Mouse (Mus musculus) left cerebral cortex, postnatal 36 days (tissue): ENCODE results near the gene Kpna2. TPM values are rescaled to one million over a fixed set of nuclear protein-coding genes. Genes with fewer than 3 reads are reported as not detected.
"Not testable (repeated sequence)": the region's sequence is repeated elsewhere in the genome, so short reads cannot be mapped to it uniquely, and the experiment has no call there.

Experiments
- DNase-seq, 2 experiments: peaks; one replicate each; pipeline ENCODE4 v3.0.0; 2021 to 2022; ENCODE audit warnings: low spot score in 2 of 2, mixed read lengths in 1 of 2
- intact Hi-C: fragments of 180-260 bp; cut with DNase I; formaldehyde crosslinking; loops from one replicate; pipeline ENCODE4 v1.15.1; 2025
- total RNA-seq, 2 experiments: library from RNA; stranded (reverse); gene quantifications; 2 replicates each; pipeline ENCODE4 v1.2.3; 2021

Kpna2 gene
- total RNA-seq, 2 experiments from 2014 or later = 23.0 to 34.0 TPM

GRCm38 (mm10) chr11:107019722-107020121 is 20.4 kb upstream of the Kpna2 start:
- DNase-seq, intact Hi-C loops: not testable (repeated sequence)

- DNase-seq = no peak
- intact Hi-C loops = no loop called here
Observed at GRCm38 (mm10) chr11:107019318-107019717, 20.0 kb upstream of the Kpna2 start.

DNA sequence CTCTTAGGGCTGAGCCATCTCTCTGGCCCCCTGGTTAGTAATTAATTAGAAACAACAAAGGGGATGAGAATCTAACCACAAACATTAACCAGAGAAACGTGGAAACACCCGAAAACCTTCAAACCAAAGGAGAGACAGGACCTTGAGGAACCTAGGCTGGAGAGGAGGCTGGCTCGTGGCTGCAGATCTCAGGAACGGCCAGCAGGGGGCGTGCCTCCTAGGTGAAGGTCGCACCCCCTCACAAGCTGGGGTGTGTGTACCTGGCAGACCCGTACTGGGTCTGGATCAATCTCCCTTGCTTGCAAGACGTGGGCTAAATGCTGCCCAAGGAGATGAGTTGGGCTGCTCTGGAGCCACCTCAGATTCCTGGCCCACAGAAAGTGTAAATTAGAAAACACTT is 19.3 kb upstream of the Kpna2 start:
- intact Hi-C loops = no loop called here
- DNase-seq = no peak

DNA sequence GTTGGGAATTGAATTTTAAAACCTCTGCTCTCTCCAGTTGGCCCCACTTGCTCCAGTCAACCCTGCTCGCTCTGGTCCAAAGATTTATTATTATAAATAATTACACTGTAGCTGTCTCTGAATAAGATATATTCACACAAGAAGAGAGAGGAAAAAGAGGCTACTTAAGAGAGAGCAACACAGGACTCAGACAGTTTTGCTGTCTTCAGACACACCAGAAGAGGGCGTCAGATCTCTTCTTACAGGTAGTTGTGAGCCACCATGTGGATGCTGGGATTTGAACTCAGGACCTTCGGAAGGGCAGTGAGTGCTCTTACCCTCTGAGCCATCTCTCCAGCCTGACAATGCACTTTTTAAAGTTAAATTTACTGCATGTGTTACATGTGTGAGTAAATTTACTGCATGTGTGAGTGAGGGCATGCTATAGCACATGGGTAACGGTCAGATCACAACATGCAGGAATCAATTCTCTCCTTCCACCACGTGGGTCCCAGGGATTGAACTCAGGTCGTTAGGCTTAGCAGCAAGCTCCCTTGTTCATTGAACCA is 18.1 kb upstream of the Kpna2 start:
- intact Hi-C loops = no loop called here
- DNase-seq = no peak

- no peak for DNase-seq
- intact Hi-C loops = no loop called here
Observed at GRCm38 (mm10) chr11:107016893-107017292, 17.6 kb upstream of the Kpna2 start.

- intact Hi-C loops, DNase-seq: not testable (repeated sequence)
Observed at GRCm38 (mm10) chr11:107015535-107016187, 16.3 kb upstream of the Kpna2 start.

GRCm38 (mm10) chr11:107014597-107015309 is 15.4 kb upstream of the Kpna2 start:
- DNase-seq = no peak
- intact Hi-C loops = no loop called here

DNA sequence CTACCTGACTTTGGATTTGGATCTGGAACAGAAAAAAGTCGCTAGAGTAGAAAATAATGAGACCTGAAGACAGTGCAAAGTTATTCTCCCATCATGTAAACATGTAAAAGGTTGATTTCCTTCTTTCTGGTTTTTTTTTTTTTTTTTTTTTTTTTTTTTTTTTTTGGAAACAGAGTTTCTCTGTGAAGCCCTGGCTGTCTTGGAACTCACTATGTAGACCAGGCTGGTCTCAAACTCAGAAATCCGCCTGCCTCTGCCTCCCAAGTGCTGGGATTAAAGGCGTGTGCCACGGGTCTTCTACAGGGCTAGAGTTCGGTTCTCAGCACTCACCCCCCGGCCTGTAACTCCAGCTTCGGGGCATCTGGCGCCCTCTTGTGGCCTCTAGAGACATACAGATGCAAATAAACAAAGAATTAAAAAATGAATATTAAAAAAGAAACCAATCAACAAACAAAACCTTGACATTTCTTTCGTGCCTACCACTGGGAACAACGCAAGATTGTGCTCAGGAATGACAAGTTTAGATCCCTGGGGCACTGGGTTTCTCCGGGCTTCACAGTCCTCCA is 14.8 kb upstream of the Kpna2 start:
- DNase-seq = no peak
- intact Hi-C loops = no loop called here

DNA sequence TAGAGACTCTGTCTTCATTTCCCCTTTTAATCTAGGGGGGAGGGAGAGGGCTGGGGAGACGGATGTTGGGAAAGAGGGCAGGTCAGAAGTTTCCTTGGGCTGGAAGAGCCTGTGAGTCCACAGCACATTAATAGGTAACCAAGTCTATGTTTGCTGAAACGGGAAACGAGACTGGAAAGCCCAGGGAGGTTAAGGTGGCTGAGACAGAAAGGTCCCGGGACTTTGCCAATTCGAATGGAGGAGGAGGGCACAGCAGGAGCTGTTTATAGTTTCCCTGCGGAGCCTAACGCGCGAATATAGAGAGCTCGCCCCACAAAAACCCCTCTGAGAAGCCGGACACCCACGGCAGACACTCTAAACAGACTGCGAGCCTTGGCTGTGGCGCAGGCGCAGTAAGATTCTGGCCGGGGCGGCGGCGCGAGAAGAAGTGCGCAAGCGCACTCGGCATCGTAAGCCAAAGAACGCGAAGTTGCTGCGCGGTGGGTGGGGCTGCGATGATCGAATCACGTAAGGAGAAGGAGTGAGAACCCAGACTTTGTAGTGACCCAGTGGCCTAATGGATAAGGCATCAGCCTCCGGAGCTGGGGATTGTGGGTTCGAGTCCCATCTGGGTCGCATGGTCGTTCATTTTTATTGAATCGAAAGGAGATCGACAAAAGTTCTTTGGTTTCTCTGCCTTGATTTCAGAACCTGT is 13.1 kb upstream of the Kpna2 start:
- intact Hi-C loops = no loop called here
- peak; percentile 99 to 100 for DNase-seq

DNA sequence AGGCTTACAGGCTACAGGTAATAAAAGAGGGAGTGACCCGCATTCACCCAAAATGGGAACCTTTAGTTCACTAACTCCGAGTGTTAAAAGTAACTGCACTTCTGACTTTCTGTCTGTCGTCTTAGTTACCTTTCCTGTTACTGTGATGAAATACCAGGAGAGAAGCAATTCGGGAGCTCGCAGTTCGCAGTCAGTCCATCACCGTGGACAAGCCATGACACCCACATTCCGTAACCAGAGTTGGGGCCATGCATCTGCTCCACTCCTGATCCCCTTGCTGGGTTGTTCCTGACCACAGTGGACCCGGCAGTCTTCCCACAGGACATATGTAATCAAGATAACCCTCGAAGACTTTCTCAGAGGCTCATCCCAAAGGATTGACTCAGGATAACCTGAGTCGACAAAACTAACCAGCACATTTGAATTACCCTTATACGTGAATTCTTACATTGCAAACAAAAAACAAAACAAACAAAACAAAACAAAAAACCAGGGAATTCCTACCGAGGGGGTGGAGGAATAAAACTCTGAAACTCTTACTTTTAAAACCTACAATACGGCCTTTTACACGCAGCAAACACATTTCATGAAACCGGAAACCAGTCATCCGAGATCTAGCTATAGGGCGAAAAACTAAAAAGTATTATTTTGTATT is 12.5 kb upstream of the Kpna2 start:
- no peak for DNase-seq
- intact Hi-C loops = no loop called here

DNA sequence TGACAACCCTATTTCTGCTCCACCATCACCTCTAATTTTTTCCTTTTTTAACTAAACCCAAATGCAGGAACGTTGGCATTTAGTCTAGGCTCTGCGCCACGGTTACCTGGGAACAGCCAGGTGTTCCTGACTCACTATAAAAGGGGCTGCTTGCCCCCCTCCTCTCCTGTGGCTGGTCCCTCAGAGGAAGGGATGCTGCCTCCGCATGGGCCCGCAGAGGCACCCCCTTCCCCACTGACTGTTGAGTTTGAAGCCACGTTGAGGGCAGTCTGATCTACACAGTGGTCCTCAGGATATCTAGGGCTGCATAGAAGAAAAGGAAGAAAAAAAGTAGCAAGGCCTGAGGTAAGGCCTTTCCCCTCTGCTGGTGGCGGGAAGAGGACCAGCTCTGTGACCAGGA is 11.8 kb upstream of the Kpna2 start:
- DNase-seq = no peak
- intact Hi-C loops = no loop called here

DNA sequence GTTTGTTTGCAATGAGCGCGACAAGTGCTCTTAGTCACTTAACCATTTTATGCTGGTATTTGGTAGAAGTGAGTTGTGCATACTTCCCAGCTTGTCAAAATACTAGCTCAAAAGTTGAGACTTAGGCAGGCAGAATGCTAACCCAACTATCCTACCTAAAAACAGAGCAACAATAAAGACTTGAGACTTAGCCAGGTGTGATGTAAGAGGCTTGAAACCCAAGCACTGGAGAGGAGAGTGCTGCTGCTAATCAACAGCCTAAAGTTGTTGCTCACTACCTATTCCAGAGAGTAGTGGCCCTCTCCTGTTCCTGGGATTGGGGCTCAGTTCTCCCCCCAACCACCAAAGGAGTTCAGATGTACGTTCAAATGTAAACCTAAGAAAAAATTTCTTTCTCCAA is 11.1 kb upstream of the Kpna2 start:
- DNase-seq = no peak
- intact Hi-C loops = no loop called here

GRCm38 (mm10) chr11:107005538-107005937 is 6.2 kb upstream of the Kpna2 start:
- intact Hi-C loops = no loop called here

GRCm38 (mm10) chr11:107001760-107002675 is 2.7 kb upstream of the Kpna2 start:
- intact Hi-C loops = no loop called here
- no peak for DNase-seq

More at GRCm38 (mm10) chr11:107005538-107005937, 6.2 kb upstream of the Kpna2 start:
- no peak for DNase-seq

GRCm38 (mm10) chr11:106999949-107000513 is 690 bp upstream of the Kpna2 start:
- intact Hi-C loops = loop anchor here (5.0 kb wide), 1 partner anchor 213 kb away; the partner anchor contains the start of genes Cep95 and Ddx5
- no peak for DNase-seq

DNA sequence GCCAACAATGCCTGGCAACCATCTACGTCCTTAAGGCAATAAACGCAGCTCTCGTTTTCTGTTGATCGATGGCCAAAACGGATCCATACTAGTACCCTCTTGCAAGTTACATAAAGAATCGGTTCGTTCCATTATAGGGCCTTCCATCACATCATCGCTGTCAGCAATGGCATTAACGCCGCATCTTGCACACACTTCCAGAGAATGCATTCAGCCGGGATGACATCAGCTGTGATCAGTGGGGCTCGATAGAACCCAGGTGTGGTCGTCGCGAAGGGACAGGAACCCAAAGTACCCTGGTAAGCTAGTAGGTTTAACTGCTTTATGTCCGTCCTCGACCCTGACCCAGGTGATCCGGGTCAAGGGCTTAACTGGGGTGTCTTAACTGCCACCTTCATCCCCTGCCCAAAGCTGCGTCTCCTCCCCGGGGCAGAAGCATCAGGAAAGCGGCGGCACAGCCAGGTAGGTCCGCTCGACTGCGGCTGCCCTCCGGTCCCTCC is 640 bp downstream of the Kpna2 start:
- DNase-seq = peak; percentile 40 to 44
- intact Hi-C loops = loop anchor here (5.0 kb wide), 1 partner anchor 211 kb away; the partner anchor contains the start of genes Cep95 and Ddx5

GRCm38 (mm10) chr11:106997976-106998375 is 1.4 kb downstream of the Kpna2 start:
- intact Hi-C loops = loop anchor here (5.0 kb wide), 1 partner anchor 211 kb away; the partner anchor contains the start of genes Cep95 and Ddx5
- DNase-seq = no peak

- DNase-seq = not testable (repeated sequence)
- intact Hi-C loops = loop anchor here (5.0 kb wide), 1 partner anchor 209 kb away; the partner anchor contains the start of genes Cep95 and Ddx5
Observed at GRCm38 (mm10) chr11:106996492-106996891, 2.8 kb downstream of the Kpna2 start.
